Mouse (Mus musculus) B cell, adult 62 days (primary cell): ENCODE data around the gene Dysf. TPM values are rescaled to one million over a fixed set of nuclear protein-coding genes. Genes with fewer than 3 reads are reported as not detected.

Experiments
- total RNA-seq: library from RNA; stranded (reverse); gene quantifications from 4 replicates; pipeline ENCODE4 v1.2.4, GENCODE M21; 2023

The Dysf gene
- 0.21 to 0.78 TPM (median 0.33 TPM) in 4 replicates for total RNA-seq

DNA sequence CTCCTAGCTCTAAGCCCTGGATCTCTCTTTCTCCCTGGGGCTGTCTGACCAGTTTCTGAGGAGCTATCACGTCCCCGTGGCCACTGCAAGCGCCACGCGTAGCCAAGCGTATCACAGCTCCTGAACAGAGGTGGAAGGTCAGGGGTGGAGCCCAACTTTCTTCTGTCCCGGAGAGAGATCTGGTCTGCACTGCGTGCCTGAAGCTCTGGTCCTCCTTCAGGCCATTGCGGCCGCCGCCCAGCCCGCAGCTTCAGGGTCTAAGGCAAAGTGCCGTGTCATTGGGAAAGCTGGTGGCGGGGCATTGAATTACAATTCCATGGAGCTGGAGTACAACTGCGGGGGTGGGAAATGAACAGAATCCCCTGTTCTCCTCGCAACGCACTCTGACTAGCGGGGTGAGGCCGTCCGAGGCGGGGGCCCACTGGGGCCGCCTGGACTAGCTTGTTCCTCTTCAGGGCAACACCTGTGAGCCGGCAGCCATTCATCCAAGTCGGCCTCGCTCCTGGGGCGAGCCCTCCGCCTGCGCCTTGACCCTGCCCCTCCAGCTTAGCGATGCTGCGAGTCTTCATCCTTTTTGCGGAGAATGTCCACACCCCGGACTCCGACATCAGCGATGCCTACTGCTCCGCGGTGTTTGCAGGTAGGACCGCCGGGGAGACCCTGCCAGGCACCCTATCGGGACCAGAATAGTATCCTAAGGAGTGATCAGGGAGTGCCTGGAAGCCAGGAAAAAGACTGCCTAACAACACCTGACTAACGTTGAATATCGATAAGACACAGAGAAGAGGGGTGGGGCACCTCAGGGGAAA, at the start of gene Dysf:
Dysf (plus strand) TSS at position 228 of the 809 bp plus-strand sequence.

Other genes starting within 250 kb of the Dysf start
- gene Ankrd53, start 245.9 kb upstream of the Dysf start, total RNA-seq = not detected in 4 replicates
- gene Tex261, start 232.8 kb upstream of the Dysf start, total RNA-seq = 33.4 to 51.1 TPM (median 45.6 TPM) in 4 replicates
- gene Nagk, start 213.6 kb upstream of the Dysf start, total RNA-seq = 15.9 to 22.8 TPM (median 19.2 TPM) in 4 replicates
- 36.5 to 55.6 TPM (median 45.9 TPM) in 4 replicates for gene Paip2b, start 176.8 kb upstream of the Dysf start, total RNA-seq
- gene Zfp638, start 141.5 kb upstream of the Dysf start, total RNA-seq = 155 to 171 TPM (median 156 TPM) in 4 replicates